Mouse (Mus musculus): ENCODE results near the gene Hjurp. TPM values are rescaled to one million over a fixed set of nuclear protein-coding genes. Genes with fewer than 3 reads are reported as not detected.

Gene Hjurp
- polyA plus RNA-seq, 1 experiment from 2014 or later = 209 TPM

DNA sequence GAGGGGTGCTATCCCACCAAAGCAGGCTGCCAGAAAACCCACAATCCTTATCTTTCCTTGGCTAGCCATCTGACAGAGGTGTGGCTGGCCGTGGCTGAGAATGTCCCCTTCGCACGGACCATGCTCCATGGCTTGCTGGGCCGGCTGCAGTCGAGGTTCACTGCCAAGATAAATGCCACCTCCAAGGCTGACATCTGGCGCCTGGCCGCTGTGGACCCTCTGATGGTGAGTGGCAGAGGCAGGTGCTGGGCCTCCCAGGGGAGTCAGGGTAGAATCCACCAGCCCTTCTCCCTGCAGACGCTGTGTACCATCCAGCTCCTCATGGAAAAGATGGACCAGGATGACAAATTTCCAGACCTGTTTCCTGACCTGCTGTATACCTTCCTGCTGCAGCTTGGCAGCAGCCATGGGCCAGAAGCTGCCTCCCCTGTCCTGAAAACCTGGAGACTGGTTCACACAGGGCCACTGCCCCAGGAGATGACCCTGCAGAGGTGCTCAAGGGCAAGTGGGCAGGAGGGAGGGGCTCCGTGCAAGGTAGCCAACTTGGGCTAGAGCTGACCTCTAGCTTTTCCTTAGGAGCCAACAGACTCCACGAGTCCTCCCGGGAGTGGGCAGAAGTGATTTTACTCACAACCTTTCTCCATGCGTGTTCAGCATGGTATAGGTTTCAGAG lies 22.5 kb downstream of the Hjurp start:
- no peak overlapping the region for H3K4me3 ChIP-seq (replicated peaks)
- no peak overlapping the region for H3K4me2 ChIP-seq
- H3K27me3 ChIP-seq = no peaks in the 10 kb centered on the region
- ATAC-seq (ENCODE audit: low FRiP score) = no peak
- no peak overlapping the region for H3K27ac ChIP-seq
- peaks cover 89% of the 10 kb centered on the region for H3K9me3 ChIP-seq
- no peaks in the 10 kb centered on the region for H3K4me1 ChIP-seq
- H3K9ac ChIP-seq = no peak overlapping the region
- 89% methylated on average over 12 of the region's 12 CpGs for WGBS
- peaks cover 8% of the 10 kb centered on the region for H3K36me3 ChIP-seq (replicated peaks)

DNA sequence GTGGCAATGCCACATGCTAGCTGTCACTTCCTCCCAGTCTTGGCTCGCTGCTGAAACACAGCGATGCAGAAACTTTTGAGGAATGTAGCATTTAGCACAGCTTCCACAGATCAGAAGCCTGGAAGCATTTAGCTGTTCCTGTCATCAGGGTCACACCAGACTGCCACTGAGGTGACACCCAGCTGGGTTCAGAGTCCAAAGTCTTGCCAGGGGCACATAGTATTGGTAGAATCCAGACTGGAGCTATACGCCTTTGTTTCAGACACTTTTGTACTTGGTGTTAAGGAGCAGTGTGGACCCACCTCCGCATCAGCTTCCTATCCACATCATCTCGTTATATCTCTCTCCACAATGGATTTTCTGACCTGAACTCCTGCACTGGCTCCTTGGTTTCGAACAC lies 23.9 kb downstream of the Hjurp start:
- H3K9me3 ChIP-seq = peaks cover 96% of the 10 kb centered on the region
- no peak overlapping the region for H3K4me3 ChIP-seq (replicated peaks)
- no peaks in the 10 kb centered on the region for H3K27me3 ChIP-seq
- no peaks in the 10 kb centered on the region for H3K4me1 ChIP-seq
- no peaks in the 10 kb centered on the region for H3K36me3 ChIP-seq (replicated peaks)
- no peak overlapping the region for H3K27ac ChIP-seq
- no peak for ATAC-seq (ENCODE audit: low FRiP score)
- 70% methylated on average over 6 of the region's 6 CpGs for WGBS
- H3K4me2 ChIP-seq = no peak overlapping the region
- no peak overlapping the region for H3K9ac ChIP-seq

- Histone ChIP-seq H3K36me3 (replicated peaks) (no peaks in the 10 kb centered on the region), H3K27me3 (no peaks in the 10 kb centered on the region), H3K27ac (no peak overlapping the region), H3K4me3 (replicated peaks) (no peak overlapping the region), H3K4me1 (no peaks in the 10 kb centered on the region), H3K9ac (no peak overlapping the region), H3K4me2 (no peak overlapping the region), H3K9me3 (peaks cover 96% of the 10 kb centered on the region)
- no peak for ATAC-seq (ENCODE audit: low FRiP score)
- 70% methylated on average over 8 of the region's 8 CpGs for WGBS
Measured at GRCm38 (mm10) chr1:88253106-88253505, 24.3 kb downstream of the Hjurp start.

DNA sequence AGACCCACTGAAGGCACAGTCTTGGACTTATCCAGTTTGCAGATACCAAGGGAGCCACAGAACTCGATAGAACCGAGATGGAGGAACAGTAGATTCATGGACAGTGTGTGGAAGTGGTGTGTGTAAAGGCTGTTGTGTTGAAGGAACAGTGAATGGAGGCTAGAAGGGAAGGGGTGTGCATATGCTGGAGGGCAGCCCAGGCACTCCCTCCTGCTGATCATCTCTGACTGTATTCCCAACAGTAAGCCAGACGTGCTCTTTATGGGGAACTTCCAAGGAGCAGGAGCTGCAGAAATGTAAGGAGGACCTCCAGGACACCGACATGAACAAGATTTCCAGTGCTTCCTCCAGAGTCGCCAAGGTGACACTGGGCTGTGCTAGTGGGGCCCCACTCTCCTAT lies 27.4 kb downstream of the Hjurp start:
- ATAC-seq (ENCODE audit: low FRiP score) = no peak
- no peak overlapping the region for H3K4me3 ChIP-seq (replicated peaks)
- no peaks in the 10 kb centered on the region for H3K27me3 ChIP-seq
- H3K4me1 ChIP-seq = no peaks in the 10 kb centered on the region
- H3K9ac ChIP-seq = no peak overlapping the region
- 83% methylated on average over 5 of the region's 5 CpGs for WGBS
- H3K36me3 ChIP-seq (replicated peaks) = no peaks in the 10 kb centered on the region
- H3K9me3 ChIP-seq = peaks cover 96% of the 10 kb centered on the region
- H3K27ac ChIP-seq = no peak overlapping the region
- no peak overlapping the region for H3K4me2 ChIP-seq

GRCm38 (mm10) chr1:88249596-88249995 lies 27.8 kb downstream of the Hjurp start:
- H3K4me3 ChIP-seq (replicated peaks) = no peak overlapping the region
- no peak overlapping the region for H3K9ac ChIP-seq
- no peaks in the 10 kb centered on the region for H3K36me3 ChIP-seq (replicated peaks)
- peaks cover 96% of the 10 kb centered on the region for H3K9me3 ChIP-seq
- 81% methylated on average over 7 of the region's 7 CpGs for WGBS
- no peaks in the 10 kb centered on the region for H3K4me1 ChIP-seq
- no peak overlapping the region for H3K27ac ChIP-seq
- H3K27me3 ChIP-seq = no peaks in the 10 kb centered on the region
- H3K4me2 ChIP-seq = no peak overlapping the region
- ATAC-seq (ENCODE audit: low FRiP score) = no peak

DNA sequence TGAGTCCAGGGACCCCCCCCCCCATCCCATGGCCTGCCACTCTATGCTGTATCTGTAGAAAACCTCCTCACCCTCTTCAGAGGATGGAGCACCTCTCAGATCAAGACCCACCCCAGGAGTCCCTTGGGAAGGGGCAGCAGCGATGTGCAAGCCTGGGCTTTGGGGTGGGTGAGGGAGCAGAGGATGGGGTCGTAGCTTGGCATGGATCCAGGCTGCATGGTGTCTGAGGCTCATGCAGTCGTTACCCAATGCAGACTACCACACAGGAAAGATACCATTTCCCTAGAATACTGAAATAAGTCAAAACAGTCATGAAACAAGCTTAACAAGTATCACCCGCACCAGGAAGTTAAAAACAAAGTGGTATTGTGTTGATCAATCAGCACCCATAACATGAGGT lies 28.8 kb downstream of the Hjurp start:
- no peak overlapping the region for H3K27ac ChIP-seq
- H3K9me3 ChIP-seq = peaks cover 96% of the 10 kb centered on the region
- no peaks in the 10 kb centered on the region for H3K36me3 ChIP-seq (replicated peaks)
- no peaks in the 10 kb centered on the region for H3K27me3 ChIP-seq
- no peak for ATAC-seq (ENCODE audit: low FRiP score)
- no peak overlapping the region for H3K4me2 ChIP-seq
- no peak overlapping the region for H3K9ac ChIP-seq
- 68% methylated on average over 4 of the region's 4 CpGs for WGBS
- H3K4me3 ChIP-seq (replicated peaks) = no peak overlapping the region
- no peaks in the 10 kb centered on the region for H3K4me1 ChIP-seq

DNA sequence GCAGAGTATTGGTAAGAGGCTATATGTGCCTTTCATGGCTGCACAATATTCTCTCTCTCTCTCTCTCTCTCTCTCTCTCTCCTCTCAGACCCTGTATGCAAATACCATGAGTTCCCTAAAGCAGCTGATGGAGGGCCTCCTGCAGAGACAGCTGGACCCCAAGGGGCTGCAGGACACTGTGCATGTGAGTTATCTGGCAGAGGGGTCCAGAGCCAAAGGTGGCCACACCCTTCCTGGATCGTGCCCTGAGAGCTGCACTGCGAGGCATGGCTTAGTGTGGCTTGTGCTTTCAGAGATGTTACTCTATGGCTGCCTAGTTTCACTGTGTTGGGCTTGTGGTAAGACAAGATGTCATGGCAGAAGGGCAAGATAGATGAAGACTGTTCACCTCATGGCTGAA lies 29.8 kb downstream of the Hjurp start:
- Histone ChIP-seq H3K36me3 (replicated peaks) (no peaks in the 10 kb centered on the region), H3K27ac (no peak overlapping the region), H3K4me1 (no peaks in the 10 kb centered on the region), H3K27me3 (no peaks in the 10 kb centered on the region), H3K4me2 (no peak overlapping the region), H3K4me3 (replicated peaks) (no peak overlapping the region), H3K9ac (no peak overlapping the region), H3K9me3 (peaks cover 94% of the 10 kb centered on the region)
- ATAC-seq (ENCODE audit: low FRiP score) = no peak
- WGBS = 54% methylated on average over 2 of the region's 2 CpGs

GRCm38 (mm10) chr1:88246386-88246785 lies 31.0 kb downstream of the Hjurp start:
- Histone ChIP-seq H3K36me3 (replicated peaks) (no peaks in the 10 kb centered on the region), H3K4me1 (no peaks in the 10 kb centered on the region), H3K27me3 (no peaks in the 10 kb centered on the region), H3K9ac (no peak overlapping the region), H3K27ac (no peak overlapping the region), H3K4me3 (replicated peaks) (no peak overlapping the region), H3K9me3 (peaks cover 95% of the 10 kb centered on the region), H3K4me2 (no peak overlapping the region)
- WGBS = 43% methylated on average over 6 of the region's 6 CpGs
- no peak for ATAC-seq (ENCODE audit: low FRiP score)

DNA sequence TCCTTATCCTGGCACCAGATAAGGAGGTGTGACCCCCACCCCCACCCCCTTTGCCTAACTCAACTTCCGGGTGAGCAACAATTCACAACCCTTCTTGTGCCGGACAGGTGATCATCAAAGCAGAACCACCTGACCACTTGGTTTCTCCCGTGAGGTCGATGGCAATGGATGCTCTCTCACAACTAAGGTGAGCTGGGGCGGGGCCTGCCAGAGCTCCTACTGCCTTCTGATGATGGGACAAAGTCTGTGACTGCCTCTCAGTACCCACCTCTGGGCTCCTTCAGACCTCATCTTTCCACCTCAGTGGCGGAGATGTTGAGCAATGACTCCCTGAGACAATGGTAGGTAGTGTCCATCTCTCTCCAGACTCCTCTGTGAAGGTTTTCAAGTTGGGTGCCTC lies 31.6 kb downstream of the Hjurp start:
- WGBS = 79% methylated on average over 6 of the region's 6 CpGs

GRCm38 (mm10) chr1:88243861-88244260 lies 33.6 kb downstream of the Hjurp start:
- WGBS = 67% methylated on average over 5 of the region's 5 CpGs
- Histone ChIP-seq H3K4me3 (replicated peaks) (no peak overlapping the region), H3K27ac (no peak overlapping the region), H3K9me3 (peaks cover 95% of the 10 kb centered on the region), H3K27me3 (no peaks in the 10 kb centered on the region), H3K4me2 (no peak overlapping the region), H3K9ac (no peak overlapping the region), H3K36me3 (replicated peaks) (no peaks in the 10 kb centered on the region), H3K4me1 (no peaks in the 10 kb centered on the region)
- no peak for ATAC-seq (ENCODE audit: low FRiP score)

More for the DNA sequence above, 31.6 kb downstream of the Hjurp start:
- no peak overlapping the region for H3K27ac ChIP-seq
- H3K27me3 ChIP-seq = no peaks in the 10 kb centered on the region
- no peak overlapping the region for H3K9ac ChIP-seq
- no peaks in the 10 kb centered on the region for H3K36me3 ChIP-seq (replicated peaks)
- no peak overlapping the region for H3K4me2 ChIP-seq
- H3K4me1 ChIP-seq = no peaks in the 10 kb centered on the region
- no peak overlapping the region for H3K4me3 ChIP-seq (replicated peaks)
- H3K9me3 ChIP-seq = peaks cover 95% of the 10 kb centered on the region
- 0 out of 2 replicates have a peak, but pooled peaks have one; percentile 0 for ATAC-seq (ENCODE audit: low FRiP score)

DNA sequence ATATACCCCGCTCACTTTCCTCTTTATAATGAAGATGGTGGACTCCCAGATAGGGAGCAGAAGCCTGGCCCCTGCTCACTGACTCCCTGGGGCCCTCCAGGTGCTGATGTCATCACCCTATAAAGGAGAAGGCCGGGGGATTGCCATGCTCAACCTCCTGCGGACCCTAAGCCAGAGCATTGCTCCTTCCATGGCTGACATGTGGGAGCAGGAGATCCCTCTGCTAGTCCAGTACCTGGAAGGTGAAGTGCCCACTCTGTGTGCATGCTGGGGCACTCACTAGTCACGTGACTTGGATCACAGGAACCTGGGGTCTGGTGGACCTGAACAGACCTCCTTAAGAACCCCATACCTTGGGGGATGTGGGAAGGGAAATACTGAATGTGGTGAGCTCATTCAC lies 36.9 kb downstream of the Hjurp start:
- Histone ChIP-seq H3K9ac (no peak overlapping the region), H3K27me3 (no peaks in the 10 kb centered on the region), H3K4me2 (no peak overlapping the region), H3K4me1 (no peaks in the 10 kb centered on the region), H3K27ac (no peak overlapping the region), H3K36me3 (replicated peaks) (no peaks in the 10 kb centered on the region), H3K9me3 (peaks cover 93% of the 10 kb centered on the region), H3K4me3 (replicated peaks) (no peak overlapping the region)
- peak; percentile 1; the same call in 1 of the 2 replicates for ATAC-seq (ENCODE audit: low FRiP score)
- 72% methylated on average over 4 of the region's 4 CpGs for WGBS

- Histone ChIP-seq H3K27ac (no peak overlapping the region), H3K4me2 (no peak overlapping the region), H3K9ac (no peak overlapping the region), H3K4me1 (no peaks in the 10 kb centered on the region), H3K4me3 (replicated peaks) (no peak overlapping the region), H3K27me3 (no peaks in the 10 kb centered on the region), H3K36me3 (replicated peaks) (no peaks in the 10 kb centered on the region), H3K9me3 (peaks cover 93% of the 10 kb centered on the region)
- 72% methylated on average over 5 of the region's 5 CpGs for WGBS
- no peak for ATAC-seq (ENCODE audit: low FRiP score)
Measured at GRCm38 (mm10) chr1:88240072-88240471, 37.4 kb downstream of the Hjurp start.

DNA sequence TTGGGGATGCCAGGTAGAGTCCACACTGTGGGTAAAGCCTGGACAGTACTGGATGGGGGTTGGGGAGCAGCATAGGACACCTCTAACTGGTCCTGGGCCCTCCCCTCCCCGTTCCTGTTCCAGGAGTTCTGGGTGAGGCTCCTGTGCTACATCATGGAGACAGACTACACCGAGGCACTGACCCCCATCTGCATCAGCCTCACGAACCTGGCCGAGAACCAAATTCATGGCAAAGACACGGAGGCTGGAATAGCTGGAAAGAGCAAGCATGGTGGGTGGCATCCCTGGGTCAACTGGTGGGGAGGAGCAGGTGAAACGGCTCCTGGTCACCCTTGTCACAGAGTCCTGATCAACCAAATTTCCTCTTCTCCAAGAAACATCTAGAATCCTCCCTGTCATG lies 38.7 kb downstream of the Hjurp start:
- no peak for ATAC-seq (ENCODE audit: low FRiP score)
- no peak overlapping the region for H3K4me3 ChIP-seq (replicated peaks)
- no peaks in the 10 kb centered on the region for H3K4me1 ChIP-seq
- 77% methylated on average over 6 of the region's 6 CpGs for WGBS
- H3K27me3 ChIP-seq = no peaks in the 10 kb centered on the region
- H3K27ac ChIP-seq = no peak overlapping the region
- H3K9ac ChIP-seq = no peak overlapping the region
- no peak overlapping the region for H3K4me2 ChIP-seq
- H3K9me3 ChIP-seq = peaks cover 93% of the 10 kb centered on the region
- H3K36me3 ChIP-seq (replicated peaks) = no peaks in the 10 kb centered on the region
